Mouse (Mus musculus): Measurements from ENCODE around the gene Vasp. TPM values are rescaled to one million over a fixed set of nuclear protein-coding genes. Genes with fewer than 3 reads are reported as not detected.
A peak's percentile ranks its signal among the peaks of the same experiment; 100 is the strongest.
"Not testable (repeated sequence)": the region's sequence is repeated elsewhere in the genome, so short reads cannot be mapped to it uniquely, and the experiment has no call there.

The Vasp gene
- polyA plus RNA-seq, 1 experiment = 24.9 TPM

DNA sequence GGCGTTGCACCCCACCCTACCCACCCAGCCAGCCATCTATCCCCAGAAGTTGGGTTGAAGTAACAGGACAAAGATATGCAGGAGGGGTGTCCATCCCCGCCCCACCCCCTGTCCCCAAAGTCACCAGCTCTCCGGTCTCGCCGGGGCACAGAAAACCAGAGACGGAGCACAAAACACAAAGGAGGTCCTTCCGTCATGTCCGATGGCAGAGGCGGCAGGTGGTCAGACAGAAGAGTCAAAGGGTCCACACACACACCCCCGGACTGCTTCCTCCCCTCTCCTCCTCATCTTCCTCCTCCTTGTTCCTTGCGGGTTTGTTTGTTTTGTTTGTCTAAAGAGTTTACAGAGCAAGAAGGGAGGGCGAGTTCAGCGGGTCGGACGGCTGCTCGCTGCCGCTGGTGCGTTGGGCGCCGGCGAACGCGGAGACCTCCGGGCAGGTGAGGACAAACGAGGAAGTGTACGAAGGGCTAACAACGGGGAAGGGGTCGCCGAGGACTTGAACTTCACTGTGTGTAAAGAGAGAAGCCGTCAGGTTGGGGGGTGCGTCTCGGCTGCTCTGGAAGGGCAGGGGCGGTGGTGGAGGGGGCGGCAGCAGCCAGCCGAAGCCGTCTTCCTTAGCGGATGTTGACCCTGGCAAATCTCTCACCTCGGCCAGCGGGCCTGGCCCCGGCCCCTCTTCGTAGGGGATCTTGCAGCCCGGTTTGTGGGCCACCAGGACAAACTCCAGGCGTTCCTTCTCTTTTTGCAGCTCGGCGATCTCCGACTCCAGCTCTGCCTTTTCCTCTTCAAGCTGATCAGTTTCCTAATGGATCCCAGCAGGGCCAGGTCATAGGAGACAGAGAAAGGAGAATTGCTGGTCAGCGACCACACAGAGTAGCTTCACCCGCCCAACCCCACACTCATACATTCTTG lies 33.1 kb upstream of the Vasp start:
- DNase-seq (ENCODE audit: extremely low spot score in 1 of 2, low spot score in 1 of 2) = no peak

DNA sequence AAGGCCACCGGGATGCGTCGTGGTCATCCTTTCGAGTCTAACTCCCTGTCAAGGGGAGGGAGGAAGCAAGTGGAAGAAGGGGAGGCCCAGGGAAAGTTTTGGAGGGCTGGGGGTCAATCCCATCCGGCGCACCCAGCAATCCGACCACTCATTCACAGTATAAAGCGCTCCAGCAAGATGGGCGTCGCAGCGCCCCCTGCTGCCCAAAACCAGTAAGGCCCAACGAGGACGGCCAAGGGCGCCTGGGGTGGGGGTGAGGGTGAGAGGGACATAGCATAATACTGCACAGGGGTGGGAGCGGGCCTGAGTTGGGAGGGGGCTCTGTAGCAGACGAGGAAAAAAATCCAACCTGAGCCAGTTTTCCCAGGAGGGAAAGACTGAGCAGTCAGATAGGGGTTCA lies 32.2 kb upstream of the Vasp start:
- DNase-seq (ENCODE audit: extremely low spot score in 1 of 2, low spot score in 1 of 2) = peak in 1 of 2 experiments; percentile 84

DNA sequence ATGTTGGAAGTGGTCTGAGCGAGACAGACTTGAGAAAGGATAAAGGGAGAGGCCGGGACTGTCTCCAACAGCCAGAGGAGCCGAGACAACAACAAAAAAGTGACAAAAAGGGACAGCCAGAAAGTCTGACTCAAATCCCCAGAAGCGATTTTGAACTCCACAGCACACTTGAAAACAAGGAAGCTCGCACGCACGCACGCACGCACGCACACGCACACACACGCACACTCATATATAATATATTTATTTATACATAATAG lies 31.4 kb upstream of the Vasp start:
- DNase-seq (ENCODE audit: extremely low spot score in 1 of 2, low spot score in 1 of 2) = no peak

DNA sequence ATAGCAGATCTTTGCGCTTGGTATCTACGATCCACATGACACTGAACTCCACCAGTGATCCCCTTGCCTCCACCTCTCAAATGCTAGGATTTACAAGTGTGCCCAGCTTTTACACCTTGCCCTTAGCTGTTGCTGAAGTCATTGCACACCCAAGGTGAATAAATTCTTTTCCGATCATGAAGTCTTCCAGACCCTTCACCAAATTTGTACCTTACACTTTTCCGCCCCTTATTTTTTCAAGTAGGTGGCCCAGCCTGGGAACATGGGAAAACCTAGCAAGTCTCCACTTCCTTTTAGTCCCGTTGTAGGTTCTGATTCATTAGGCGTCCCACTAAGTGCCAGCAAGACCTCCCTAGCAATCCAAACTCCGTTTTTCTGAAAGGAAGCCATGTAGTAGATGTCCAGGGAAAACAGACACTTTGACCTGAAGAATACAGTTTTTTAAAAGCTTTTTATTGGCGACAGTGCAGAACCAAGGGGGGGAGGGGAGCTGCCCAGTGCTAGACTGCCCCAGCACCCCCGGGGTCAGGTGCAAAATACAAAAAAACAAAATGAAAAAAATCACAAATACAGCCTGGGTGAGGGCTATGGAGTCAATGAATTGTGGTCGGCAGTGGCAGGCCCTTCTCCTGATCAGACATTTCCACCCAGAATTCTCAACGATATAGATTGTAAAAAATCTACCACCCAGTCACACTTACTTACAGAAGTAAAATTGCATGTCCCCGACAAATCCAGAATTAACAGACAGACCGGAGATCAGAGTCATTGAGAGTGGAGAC lies 30.8 kb upstream of the Vasp start:
- no peak for DNase-seq (ENCODE audit: extremely low spot score in 1 of 2, low spot score in 1 of 2)

DNA sequence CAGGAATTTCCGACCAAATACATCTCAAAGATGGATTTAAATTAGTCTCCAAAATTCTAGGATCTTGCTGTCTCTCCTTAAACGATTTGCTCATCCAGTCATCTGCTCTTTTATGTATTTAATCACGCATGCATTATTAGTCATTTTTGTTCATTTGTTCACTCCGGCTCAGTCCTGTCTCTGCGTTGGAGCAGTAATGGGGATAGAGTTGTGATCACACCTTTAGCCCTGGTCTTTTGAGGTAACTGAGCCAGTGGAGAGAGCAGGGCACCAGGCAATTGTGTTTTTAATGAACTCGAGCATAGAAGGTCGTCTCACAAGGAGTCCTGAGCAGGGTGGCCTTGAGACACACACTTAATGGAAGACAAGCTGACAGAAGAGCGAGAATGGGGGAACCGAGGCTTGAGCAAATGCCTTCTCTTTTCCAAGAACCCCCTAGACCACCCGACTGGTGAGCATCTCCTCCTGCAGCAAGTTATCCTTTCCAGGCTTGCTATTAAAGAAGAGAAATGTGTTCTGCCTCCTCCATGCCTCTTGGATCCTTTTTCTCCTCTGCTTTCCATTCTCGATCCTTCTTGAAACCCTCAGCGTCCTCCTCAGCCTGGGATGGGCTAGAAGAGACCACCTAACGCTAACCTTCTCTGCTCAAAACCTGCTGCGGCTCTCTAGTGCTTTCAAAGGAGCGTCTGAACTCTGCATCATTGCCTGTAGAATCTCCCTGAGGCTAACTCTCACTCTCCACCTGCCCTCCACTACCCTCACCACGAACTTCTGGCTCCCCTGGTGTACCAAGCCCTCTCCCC lies 30.0 kb upstream of the Vasp start:
- no peak for DNase-seq (ENCODE audit: extremely low spot score in 1 of 2, low spot score in 1 of 2)

DNA sequence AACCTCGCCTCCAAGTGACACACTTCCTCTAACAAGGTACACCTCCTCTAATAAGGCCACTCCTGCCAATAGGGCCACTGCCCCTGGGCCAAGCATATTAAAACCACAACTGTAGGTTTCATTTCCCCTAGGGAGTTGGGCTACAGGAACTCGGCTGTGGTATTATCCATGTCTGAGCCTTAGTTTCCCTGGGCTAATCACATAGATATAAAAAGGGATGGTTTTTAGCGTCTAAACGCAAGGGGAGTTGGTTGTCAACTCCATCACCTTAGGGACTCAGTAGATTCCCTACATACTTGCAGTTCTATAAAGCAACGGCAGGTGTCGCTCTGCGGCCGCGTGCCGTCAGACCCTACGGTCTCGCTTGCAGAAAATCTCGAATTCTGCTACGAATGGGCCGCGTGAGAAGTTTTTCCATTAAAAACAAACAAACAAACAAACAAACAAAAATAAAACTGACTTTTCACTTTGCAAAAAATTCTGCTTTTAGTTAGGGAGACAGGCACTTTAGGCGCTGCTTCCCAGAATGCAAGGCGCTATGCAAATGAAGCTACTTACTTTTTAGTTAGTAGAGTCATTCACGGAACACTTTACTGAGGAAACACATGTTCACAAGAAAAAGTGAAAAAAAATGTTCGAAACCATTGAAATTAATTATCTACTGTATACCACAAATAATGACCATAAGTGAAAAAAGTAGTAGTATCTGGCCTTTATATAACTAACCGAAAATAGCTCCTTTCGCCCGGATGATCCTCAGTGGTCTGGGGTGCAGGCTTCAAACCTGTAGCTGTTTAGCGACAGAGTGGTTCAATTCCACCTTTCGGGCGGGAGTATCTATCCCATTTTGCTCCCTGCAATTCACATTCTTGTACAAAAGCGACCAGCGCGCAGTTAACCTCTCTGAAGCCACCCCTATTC lies 29.1 kb upstream of the Vasp start:
- DNase-seq (ENCODE audit: extremely low spot score in 1 of 2, low spot score in 1 of 2) = peak in 1 of 2 experiments; percentile 87

DNA sequence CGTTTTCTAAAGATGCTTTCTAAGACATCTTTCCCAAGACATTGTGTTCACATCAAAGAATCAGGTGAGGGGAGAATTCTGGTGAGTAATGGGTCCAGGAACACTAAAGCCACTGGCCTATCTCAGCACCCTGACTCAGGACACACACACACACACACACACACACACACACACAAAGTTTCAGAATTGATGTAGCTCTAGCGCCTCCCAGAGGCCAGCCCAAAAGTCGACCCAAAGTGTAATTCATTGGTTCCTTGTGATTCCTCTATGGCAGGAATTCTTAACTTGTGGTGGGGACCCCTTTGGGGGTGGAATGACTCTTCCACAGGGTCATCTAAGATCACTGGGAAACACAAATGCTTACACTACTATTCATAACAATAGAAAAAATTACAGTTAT lies 27.6 kb upstream of the Vasp start:
- DNase-seq (ENCODE audit: extremely low spot score in 1 of 2, low spot score in 1 of 2) = peak in 1 of 2 experiments; percentile 69

DNA sequence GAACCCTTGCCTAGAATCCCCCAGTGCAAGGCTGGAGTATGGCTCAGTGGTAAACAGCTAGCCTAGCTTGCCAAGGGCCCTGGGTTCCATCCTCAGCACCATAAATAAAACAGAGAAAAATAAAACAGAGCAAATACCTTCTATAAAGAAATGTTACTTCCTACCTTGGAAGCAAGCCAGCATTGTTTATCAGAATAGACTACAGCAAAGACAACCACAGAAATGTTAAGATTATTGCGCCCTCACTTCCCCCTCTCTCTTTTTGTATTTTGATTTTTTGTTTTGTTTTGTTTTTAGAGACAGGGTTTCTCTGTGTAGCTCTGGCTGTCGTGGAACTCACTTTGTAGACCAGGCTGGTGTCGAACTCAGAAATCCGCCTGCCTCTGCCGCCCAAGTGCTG lies 26.2 kb upstream of the Vasp start:
- no peak for DNase-seq (ENCODE audit: extremely low spot score in 1 of 2, low spot score in 1 of 2)

DNA sequence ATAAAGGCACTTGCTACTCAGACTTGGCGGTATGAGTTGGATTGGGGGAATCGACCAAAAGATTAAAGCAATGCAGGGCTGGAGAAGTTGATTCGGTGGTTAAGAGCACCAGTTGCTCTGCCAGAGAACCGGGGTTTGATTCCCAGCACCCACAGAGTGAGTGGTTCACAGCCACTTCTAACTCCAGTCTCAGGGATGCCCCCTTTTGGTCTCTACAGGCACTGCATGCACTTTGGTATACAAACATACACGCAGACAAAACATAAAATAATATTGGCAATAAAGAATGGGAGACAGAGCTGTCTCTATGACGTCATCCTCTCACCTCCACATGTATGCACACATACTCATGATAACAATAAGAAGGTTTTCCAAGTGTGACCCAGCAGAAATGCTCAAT lies 25.4 kb upstream of the Vasp start:
- no peak for DNase-seq (ENCODE audit: extremely low spot score in 1 of 2, low spot score in 1 of 2)

DNA sequence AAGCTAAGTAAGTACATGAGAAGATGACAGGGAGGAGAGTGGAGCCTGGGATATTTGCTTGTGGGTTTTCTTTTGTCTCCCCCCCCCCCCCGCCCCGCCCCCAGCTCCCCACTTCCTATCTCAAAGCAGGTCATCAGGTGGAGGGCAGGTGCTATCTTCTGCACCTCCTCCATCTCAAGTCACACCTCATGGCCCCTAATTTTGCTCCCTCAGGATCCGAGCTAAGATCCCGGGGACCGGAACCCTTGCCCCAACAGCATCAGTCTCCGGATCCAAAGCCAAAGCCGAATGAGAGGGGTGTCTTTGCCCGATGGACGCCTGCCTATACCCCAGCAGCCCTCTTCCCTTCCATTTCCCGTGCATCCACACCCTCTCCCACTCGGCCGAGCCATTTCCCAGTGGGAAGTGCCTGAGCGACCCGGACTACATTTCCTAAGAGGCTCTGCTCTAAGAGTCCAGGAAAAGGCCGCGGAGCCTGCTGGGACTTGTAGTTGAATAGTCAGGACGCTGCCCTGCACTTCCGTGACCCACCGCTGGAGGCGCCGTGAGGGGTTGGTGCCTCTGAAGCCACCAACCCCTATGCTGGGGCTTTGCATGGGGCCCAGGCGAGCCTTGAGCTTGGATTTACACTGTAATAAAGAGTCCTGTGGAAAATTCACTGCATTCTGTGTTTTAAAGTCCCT lies 24.0 kb upstream of the Vasp start:
- DNase-seq (ENCODE audit: extremely low spot score in 1 of 2, low spot score in 1 of 2) = peak; percentile 95 to 99

DNA sequence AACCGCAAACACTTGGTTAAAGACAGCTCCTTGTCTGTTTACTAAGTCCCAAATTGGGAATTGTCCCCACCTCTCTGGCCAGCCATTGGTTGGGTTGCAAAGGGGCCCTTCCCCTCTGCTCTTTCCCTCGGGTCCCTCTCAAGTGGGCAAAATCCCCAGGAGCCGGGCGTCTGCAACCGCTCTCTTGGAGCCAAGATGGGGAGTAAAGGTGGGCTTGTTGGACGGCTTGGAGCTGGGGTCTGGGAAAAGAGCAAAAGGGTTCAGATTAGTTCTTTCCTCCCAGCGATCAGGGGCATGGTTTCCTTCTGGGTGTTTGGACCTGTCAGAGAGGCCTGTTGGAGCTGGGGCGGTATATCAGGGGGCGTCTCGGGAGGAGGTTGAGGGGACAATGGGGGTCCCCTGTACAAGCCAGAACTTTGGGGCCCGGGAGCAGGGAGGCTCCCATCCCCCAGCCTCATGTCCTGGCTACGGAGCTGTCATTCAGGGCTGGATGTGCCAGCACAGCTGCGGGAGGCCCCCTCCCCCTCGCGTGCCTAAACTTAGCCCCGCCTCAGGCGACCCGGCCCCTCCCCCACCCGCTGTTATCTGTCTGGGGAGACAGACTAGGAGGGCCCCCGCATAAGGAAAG lies 19.5 kb upstream of the Vasp start:
- DNase-seq (ENCODE audit: extremely low spot score in 1 of 2, low spot score in 1 of 2) = no peak

DNA sequence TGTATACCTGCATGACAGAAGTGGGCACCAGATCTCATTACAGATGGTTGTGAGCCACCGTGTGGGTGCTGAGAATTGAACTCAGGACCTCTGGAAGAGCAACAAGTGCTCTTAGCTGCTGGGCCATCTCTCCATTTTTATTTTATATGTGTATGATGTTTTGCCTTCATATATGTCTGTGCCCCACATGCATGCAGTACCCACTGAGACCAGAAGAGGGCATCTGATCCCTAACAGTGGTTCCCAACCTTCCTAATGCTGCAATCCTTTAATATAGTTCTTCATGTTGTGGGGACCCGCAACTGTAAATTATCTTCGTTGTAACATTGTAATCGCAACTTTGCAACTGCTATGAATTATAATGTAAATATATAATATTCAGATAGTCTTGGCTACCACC lies 13.1 kb upstream of the Vasp start:
- peak in 1 of 2 experiments; percentile 72 for DNase-seq (ENCODE audit: extremely low spot score in 1 of 2, low spot score in 1 of 2)

DNA sequence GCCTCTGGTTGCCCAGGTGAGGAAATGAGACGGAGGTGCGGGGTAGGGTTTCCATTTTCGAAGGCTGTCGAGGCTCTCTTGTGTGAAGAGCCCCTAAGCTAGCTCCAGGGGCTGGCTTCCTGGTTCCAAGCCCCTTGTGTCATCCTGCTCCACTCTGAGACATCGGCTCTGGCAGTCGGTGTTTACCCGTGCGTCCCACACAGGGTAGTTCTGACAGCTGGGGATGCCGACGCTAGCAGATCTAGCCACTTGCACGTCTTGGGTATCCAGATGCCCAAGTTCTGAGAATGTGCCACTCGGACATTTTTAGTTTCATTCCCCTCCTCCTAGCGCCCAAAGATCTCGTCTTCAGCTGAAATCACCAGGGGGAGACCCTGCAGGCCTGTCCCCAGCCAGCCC lies 11.8 kb upstream of the Vasp start:
- DNase-seq (ENCODE audit: extremely low spot score in 1 of 2, low spot score in 1 of 2) = peak in 1 of 2 experiments; percentile 45

DNA sequence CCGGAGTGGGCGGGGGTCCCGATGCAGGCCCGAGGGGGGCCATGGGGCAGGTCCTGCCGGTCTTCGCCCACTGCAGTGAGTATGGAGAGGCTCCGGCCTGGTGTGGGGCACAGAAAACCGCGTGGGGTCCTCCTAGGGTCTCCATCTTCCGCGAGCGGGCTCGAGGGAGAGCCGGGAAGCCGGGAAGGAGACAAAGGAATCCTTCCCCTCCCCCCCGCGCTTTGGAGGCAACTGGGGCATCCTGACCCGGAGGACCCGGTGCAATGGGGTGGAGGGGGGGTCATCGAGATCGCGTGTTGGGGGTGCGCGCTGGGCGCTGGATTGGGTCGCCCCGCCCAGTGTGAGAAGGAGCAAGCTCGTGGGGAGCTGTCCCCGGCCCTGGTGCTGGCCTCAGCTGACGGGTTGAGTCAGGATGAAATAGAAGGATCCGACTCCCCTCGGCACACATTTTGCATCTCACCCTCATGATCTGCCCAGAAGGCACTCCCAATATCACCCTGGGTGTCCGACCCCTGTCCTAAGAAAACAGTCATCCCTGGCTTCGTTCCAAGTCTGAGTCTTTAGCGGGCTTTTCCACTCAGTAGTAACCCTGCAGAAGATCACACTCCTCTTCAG lies 11.3 kb upstream of the Vasp start:
- DNase-seq (ENCODE audit: extremely low spot score in 1 of 2, low spot score in 1 of 2) = peak in 1 of 2 experiments; percentile 38

DNA sequence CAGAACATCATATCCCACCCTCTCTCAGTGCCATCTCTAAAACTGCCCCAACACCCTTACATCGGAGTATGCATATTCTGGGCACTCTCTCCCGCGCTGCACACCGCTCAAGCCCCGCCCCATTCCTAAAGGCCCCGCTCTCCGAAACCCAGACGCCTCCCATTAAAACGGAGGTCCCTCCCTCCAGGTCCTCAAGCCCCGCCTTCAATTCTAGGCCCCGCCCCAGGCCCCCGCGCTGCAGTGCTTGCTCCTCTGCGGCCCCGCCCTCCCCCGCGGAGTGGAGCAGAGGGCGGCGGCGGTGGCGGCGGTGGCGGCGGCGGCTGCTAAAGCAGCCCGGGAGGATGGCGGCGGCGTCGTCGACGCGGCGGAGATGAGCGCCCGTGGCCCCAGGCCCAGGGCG lies 10.8 kb upstream of the Vasp start, which contains the start of gene Rtn2:
Gene Rtn2, plus strand, starts transcription at position 240 of the 400 bp plus-strand sequence.
- DNase-seq (ENCODE audit: extremely low spot score in 1 of 2, low spot score in 1 of 2) = peak; percentile 46 to 88

DNA sequence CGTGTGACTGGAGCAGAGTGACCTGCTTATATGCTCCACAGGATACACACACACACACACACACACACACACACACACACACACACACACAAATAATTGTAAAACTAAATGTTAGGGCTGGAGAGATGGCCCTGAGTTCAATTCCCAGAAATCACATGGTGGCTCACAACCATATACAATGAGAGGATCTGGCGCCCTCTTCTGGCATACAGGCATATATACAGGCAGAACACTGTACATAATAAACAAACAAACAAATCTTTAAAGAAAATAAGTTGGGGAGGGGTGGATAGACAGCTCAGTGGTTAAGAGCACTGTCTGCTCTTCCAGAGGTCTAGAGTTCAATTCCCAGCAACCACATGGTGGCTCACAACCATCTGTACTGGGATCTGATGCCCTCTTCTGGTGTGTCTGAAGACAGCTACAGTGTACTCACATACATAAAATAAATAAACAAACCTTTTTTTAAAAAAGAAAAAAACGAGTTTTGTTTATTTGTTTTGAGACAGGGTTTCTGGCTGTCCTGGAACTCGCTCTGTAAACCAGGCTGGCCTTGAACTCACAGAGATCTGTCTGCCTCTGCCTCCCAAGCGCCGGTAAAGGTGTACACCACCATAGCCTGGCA lies 10.2 kb upstream of the Vasp start:
- not testable (repeated sequence) for DNase-seq (ENCODE audit: extremely low spot score in 1 of 2, low spot score in 1 of 2)

DNA sequence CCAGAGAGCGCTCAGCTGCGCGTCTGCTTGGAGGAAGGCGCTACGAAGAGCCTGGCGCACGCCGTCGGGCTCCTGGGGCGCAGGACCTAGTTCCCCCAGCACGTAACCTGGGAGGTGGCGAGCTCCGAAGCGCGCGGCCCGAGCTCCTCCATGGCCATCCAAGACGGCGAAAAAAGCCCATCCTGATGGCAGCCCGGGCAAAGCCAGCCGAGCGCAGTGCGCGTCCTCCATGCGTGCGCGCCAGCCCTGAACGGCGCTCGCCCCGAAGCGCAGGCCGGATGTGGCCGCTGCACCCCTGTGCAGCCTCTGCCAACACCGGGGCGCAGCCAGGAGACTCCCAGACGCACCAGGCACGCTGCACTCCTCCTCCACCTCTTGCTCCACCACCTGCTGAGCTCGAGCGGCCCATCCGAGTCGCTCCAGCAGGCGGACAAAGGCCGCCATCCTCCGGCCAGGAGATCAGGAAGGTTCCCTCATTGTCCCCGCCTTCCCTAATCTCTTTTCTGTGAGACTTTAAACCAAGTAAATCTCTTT lies 8.0 kb upstream of the Vasp start, which contains the start of gene Ppm1n:
Gene Ppm1n, minus strand, starts transcription at position 484 of the 534 bp plus-strand sequence.
- no peak for DNase-seq (ENCODE audit: extremely low spot score in 1 of 2, low spot score in 1 of 2)

DNA sequence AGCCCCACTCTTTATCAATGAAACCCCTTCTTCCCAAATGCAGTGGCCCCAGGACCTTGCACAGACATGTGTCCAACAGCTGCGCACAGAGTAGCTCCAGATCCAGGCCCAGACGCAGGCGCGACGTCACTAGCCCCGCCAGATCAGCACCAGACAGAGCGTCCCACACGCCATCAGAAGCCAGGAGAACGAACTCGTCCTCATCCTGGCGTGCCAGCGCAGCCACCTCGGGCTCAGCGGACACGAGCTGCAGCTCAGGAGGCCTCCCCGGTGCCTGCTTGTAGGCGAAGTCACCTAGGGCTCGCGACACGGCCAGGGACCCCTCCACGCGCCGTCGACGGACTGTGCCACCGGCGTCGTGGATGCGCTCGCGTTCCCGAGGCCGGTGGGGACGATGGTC lies 7.4 kb upstream of the Vasp start:
- DNase-seq (ENCODE audit: extremely low spot score in 1 of 2, low spot score in 1 of 2) = no peak

Measured in frontal cortex, adult 2 months (tissue).